Mouse (Mus musculus) cerebellum, adult 2 months (tissue): Measurements from ENCODE around the gene Hrh2. TPM values are rescaled to one million over a fixed set of nuclear protein-coding genes. Genes with fewer than 3 reads are reported as not detected.

Experiments
- DNase-seq, 2 experiments: peaks; one replicate each; pipeline ENCODE4 v3.0.0; 2021
- H3K27ac ChIP-seq: fragments of 200-500 bp; 2 replicates; pipeline ENCODE4 v1.5.1; 2012; ENCODE audit warnings: low read length, control low read depth, inconsistent platforms; ENCODE audit not compliant: insufficient read depth
- H3K27me3 ChIP-seq: fragments of 200-500 bp; 2 replicates; pipeline ENCODE4 v1.6.1; 2012; ENCODE audit warnings: inconsistent platforms, mild to moderate bottlenecking, low read length, moderate library complexity; ENCODE audit not compliant: control insufficient read depth, insufficient read depth
- H3K4me1 ChIP-seq: fragments of 200-500 bp; 2 replicates; pipeline ENCODE4 v1.6.1; 2011; ENCODE audit warnings: low read length; ENCODE audit not compliant: control insufficient read depth, insufficient read depth
- H3K4me3 ChIP-seq: fragments of 200-500 bp; replicated peaks from 2 replicates; pipeline ENCODE3; 2011; ENCODE audit warnings: mild to moderate bottlenecking, low read depth, low read length, control low read depth; ENCODE audit not compliant: insufficient read depth
- CTCF ChIP-seq: fragments of 200-500 bp; IDR thresholded peaks from 2 replicates; pipeline ENCODE4 v1.5.1; 2011; ENCODE audit warnings: low read depth, mild to moderate bottlenecking, control low read depth, low read length, moderate library complexity, borderline replicate concordance; ENCODE audit not compliant: insufficient read depth
- POLR2A ChIP-seq: fragments of 200-500 bp; IDR thresholded peaks from 2 replicates; pipeline ENCODE4 v1.6.1; 2011; ENCODE audit warnings: low read length, control low read depth, borderline replicate concordance; ENCODE audit not compliant: insufficient read depth
- WGBS: fragments of 180-500 bp; shearing (Covaris S2); methylation state at CpG from one replicate; pipeline ENCODE4 v1.1.7; 2018; 5-methylcytosine and 5-hydroxymethylcytosine counted together
- polyA plus RNA-seq: library from polyadenylated mRNA; depleted of rRNA; stranded (reverse); fragments of >200 nt; gene quantifications from 2 replicates; pipeline ENCODE4 v1.2.3, GENCODE M21; 2012

Gene Hrh2
- polyA plus RNA-seq, 1 experiment = 6.5 TPM

- H3K4me1 ChIP-seq = peaks cover 28% of the 10 kb centered on the region
- DNase-seq = peak in 1 of 2 experiments; percentile 35
- 73% methylated on average over 13 of the region's 13 CpGs for WGBS
- TF ChIP-seq CTCF = no peak
- TF ChIP-seq POLR2A = no peak
- H3K27ac ChIP-seq = no peak overlapping the region
- H3K27me3 ChIP-seq = no peaks in the 10 kb centered on the region
- H3K4me3 ChIP-seq = no peak overlapping the region
Observed at GRCm38 (mm10) chr13:54248436-54248995, 56.6 kb downstream of the Hrh2 start.

- peak in 1 of 2 experiments; percentile 43 for DNase-seq
- Histone ChIP-seq H3K27ac (no peak overlapping the region), H3K4me1 (peaks cover 28% of the 10 kb centered on the region), H3K4me3 (no peak overlapping the region), H3K27me3 (no peaks in the 10 kb centered on the region)
- 56% methylated on average over 4 of the region's 4 CpGs for WGBS
- TF ChIP-seq POLR2A (no peak), CTCF (no peak)
Observed at GRCm38 (mm10) chr13:54249007-54249406, 57.1 kb downstream of the Hrh2 start.

- Histone ChIP-seq H3K27ac (no peak overlapping the region), H3K27me3 (no peaks in the 10 kb centered on the region), H3K4me1 (peaks cover 28% of the 10 kb centered on the region), H3K4me3 (no peak overlapping the region)
- 86% methylated on average over 8 of the region's 8 CpGs for WGBS
- DNase-seq = no peak
- TF ChIP-seq CTCF (no peak), POLR2A (no peak)
Observed at GRCm38 (mm10) chr13:54250346-54250745, 58.4 kb downstream of the Hrh2 start.

GRCm38 (mm10) chr13:54251541-54252225, 59.8 kb downstream of the Hrh2 start:
- peaks cover 28% of the 10 kb centered on the region for H3K4me1 ChIP-seq
- whole genome bisulfite sequencing = 52% methylated on average over 11 of the region's 11 CpGs

DNA sequence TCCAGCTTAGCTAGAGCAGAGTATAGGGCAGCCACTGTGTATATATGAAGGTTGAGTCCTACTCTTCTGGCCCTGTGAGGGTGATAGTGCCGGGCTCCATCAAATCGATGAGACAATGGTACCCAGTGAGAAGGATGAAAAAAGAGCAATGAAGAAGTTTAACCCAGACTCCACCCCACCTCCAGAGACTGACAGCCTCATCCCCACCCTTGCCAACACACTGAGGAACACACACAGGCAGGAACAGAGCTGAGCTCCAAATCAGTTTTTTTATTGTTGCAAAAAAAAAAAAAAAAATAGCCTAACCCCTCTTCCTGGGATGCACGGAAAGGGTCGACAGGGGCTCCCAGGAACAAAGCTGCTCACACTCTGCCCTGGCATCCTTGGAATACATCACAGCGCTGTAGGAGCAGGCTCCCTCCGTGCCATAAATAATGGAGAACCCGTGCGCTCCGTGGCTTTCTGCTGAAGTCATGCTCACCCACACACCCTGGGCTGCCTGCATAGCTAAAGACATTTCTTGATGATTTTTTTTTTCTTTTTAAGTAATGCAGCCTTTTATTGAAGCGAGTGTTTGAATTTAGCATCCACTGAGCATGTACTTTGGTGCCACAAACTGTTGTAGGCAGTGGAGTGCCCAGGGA, 65.8 kb downstream of the Hrh2 start:
- TF ChIP-seq CTCF = no peak
- no peak for TF ChIP-seq POLR2A
- Histone ChIP-seq H3K27me3 (no peaks in the 10 kb centered on the region), H3K4me1 (peaks cover 8% of the 10 kb centered on the region), H3K27ac (no peak overlapping the region), H3K4me3 (no peak overlapping the region)
- WGBS = 54% methylated on average over 10 of the region's 10 CpGs
- DNase-seq = no peak

More at GRCm38 (mm10) chr13:54251541-54252225, 59.8 kb downstream of the Hrh2 start:
- Histone ChIP-seq H3K27ac (no peak overlapping the region), H3K4me3 (no peak overlapping the region), H3K27me3 (no peaks in the 10 kb centered on the region)
- peak in 1 of 2 experiments; percentile 28 for DNase-seq
- TF ChIP-seq POLR2A (no peak), CTCF (no peak)

DNA sequence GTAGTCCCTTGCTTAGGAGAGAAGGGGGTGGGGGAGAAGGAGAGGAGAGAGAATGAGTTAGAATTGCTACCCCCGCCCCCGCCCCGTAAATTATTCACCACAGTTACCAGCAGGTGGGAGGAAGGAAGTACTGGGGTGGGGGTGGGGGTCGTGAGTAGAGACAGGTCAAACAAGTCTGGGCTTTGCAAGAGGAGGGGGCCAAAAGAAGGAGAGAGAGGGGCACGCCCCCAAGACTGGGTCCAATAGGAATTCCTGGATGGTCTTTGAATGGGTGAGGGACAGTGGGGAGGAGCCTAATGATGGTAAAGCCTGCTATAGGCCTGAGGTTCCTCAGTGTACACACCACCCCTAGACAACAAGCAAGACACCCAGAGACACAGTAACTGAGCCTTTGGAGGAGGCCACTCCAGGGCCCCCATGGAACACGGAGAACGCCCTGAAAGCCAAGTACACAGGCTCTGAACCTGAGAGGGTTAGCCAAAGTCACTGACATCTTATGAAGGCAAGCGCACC, 66.4 kb downstream of the Hrh2 start:
- no peak for DNase-seq

DNA sequence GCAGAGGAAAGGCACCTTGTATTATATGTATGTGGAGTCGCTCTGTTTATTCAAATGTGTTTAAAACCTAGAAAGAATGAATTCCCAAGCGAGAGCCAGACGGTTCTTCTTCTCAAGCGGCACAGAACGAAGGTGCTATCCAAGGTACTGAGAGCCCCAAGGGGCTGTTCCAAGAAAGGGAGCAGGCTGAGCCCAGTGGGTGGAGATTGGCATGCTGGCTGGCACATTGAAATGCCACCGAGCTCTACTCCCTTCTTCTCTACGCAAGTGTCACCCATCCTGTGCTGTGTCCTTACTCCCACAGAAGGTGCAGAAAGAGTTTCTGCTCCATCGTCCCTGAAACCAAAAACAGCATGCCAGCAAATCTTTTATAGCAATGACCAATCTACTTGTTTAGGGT, 68.4 kb downstream of the Hrh2 start:
- Histone ChIP-seq H3K27ac (no peak overlapping the region), H3K4me3 (no peak overlapping the region), H3K4me1 (peaks cover 19% of the 10 kb centered on the region), H3K27me3 (no peaks in the 10 kb centered on the region)
- no peak for TF ChIP-seq POLR2A
- TF ChIP-seq CTCF = no peak
- WGBS = 30% methylated on average over 8 of the region's 8 CpGs
- DNase-seq = peak in 1 of 2 experiments; percentile 31

More for the DNA sequence above, 66.4 kb downstream of the Hrh2 start:
- Histone ChIP-seq H3K4me3 (no peak overlapping the region), H3K27me3 (no peaks in the 10 kb centered on the region), H3K4me1 (peaks cover 8% of the 10 kb centered on the region), H3K27ac (no peak overlapping the region)
- 68% methylated on average over 8 of the region's 8 CpGs for WGBS
- TF ChIP-seq POLR2A (no peak), CTCF (no peak)
